Mouse (Mus musculus) neural tube, embryonic 13.5 days (tissue): ENCODE data around the gene Efna4. TPM values are rescaled to one million over a fixed set of nuclear protein-coding genes. Genes with fewer than 3 reads are reported as not detected.

Experiments used
- ATAC-seq: fragments of 200-750 bp; cut with Nextera tagmentation; 2 replicates; pipeline ENCODE4 v1.8.0; 2017; ENCODE audit warnings: low read depth, mild to moderate bottlenecking, moderate TSS enrichment, moderate library complexity
- H3K27ac ChIP-seq: fragments of 300-500 bp; sonication (generic); replicated peaks from 2 replicates; pipeline ENCODE4 v1.5.1; 2015; ENCODE audit warnings: moderate library complexity, mild to moderate bottlenecking, inconsistent platforms
- H3K27me3 ChIP-seq: fragments of 300-500 bp; sonication (generic); 2 replicates; pipeline ENCODE4 v1.6.1; 2015; ENCODE audit warnings: mild to moderate bottlenecking, inconsistent platforms
- H3K36me3 ChIP-seq: fragments of 300-500 bp; sonication (generic); 2 replicates; pipeline ENCODE4 v1.6.1; 2015; ENCODE audit warnings: mild to moderate bottlenecking, inconsistent platforms
- H3K4me1 ChIP-seq: fragments of 300-500 bp; sonication (generic); replicated peaks from 2 replicates; pipeline ENCODE4 v1.6.1; 2015; ENCODE audit warnings: inconsistent platforms
- H3K4me2 ChIP-seq: fragments of 300-500 bp; sonication (generic); 2 replicates; pipeline ENCODE4 v1.6.1; 2015; ENCODE audit warnings: inconsistent platforms, mild to moderate bottlenecking, moderate library complexity
- H3K4me3 ChIP-seq: fragments of 300-500 bp; sonication (generic); 2 replicates; pipeline ENCODE4 v1.5.1; 2015; ENCODE audit warnings: mild to moderate bottlenecking, inconsistent platforms
- H3K9ac ChIP-seq: fragments of 300-500 bp; sonication (generic); 2 replicates; pipeline ENCODE4 v1.6.1; 2015; ENCODE audit warnings: moderate library complexity, mild to moderate bottlenecking, inconsistent platforms
- H3K9me3 ChIP-seq: fragments of 300-500 bp; sonication (generic); 2 replicates; pipeline ENCODE4 v1.6.1; 2016; ENCODE audit warnings: inconsistent platforms
- WGBS: fragments of 180-500 bp; shearing (Covaris S2); methylation state at CpG from one replicate; pipeline ENCODE4 v1.1.7; 2015; 5-methylcytosine and 5-hydroxymethylcytosine counted together
- polyA plus RNA-seq: library from polyadenylated mRNA; unstranded; fragments of >200 nt; fragmentation: Nextera tagmentation; extraction: Ambion mirVana; gene quantifications from 2 replicates; pipeline ENCODE4 v1.2.1, GENCODE M21; 2015

The Efna4 gene
- polyA plus RNA-seq, 1 experiment from 2014 or later: 8.5 TPM

DNA sequence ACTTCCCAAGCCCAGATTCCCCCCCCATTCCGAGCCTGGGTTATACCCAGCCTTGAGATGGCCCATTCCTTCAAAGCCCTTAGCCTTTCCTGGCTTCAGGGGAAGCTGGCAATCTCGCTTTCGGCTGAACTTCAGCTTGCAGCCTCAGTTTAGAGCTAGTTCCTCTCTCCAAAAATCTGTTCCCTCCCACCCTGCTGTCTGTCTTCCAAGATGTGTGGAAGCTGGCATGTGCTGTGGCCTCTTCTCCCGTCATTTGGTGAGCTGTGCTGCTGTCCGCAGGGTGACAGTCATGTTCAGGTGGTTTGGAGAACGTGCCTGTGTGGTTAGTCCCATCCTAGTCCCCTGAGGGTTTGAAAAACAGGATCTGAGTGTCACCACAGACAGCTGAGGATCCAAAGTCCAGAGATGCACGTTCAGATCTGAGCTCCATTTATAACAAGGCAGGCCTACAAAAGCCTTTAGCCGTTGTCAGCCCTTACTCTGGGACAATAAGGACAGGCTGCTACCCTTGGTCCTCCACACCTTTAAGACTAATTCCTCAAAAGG, 42.1 kb downstream of the Efna4 start:
- Histone ChIP-seq H3K36me3 (no peaks in the 10 kb centered on the region), H3K4me2 (no peak overlapping the region), H3K27ac (no peak overlapping the region), H3K4me3 (no peak overlapping the region), H3K4me1 (peaks cover 10% of the 10 kb centered on the region), H3K27me3 (peaks cover 17% of the 10 kb centered on the region), H3K9ac (no peak overlapping the region), H3K9me3 (no peaks in the 10 kb centered on the region)
- 79% methylated on average over 8 of the region's 8 CpGs for WGBS
- ATAC-seq: no peak

DNA sequence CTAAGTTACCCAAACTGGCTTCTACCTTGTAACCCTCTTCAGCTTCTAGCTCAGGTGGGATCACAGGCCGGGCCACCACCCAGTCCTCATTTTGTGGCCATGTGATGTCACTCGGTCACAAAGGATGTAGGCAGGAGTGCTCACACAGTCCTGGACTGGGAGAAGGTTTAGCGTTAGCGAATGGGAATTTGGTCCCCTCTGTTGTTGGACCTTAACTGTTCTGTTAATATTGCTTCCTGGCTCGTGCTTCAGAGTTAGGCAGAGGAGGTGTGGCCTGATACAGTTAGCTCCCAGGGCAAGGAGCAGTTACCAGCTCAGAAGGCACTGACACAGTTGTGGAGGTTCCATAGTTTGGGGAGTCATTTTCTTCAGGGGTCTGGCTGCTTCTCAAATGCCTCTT, 43.6 kb downstream of the Efna4 start:
- no peak overlapping the region for H3K9ac ChIP-seq
- ATAC-seq: no peak
- H3K27ac ChIP-seq: no peak overlapping the region
- peaks cover 10% of the 10 kb centered on the region for H3K27me3 ChIP-seq
- no peaks in the 10 kb centered on the region for H3K9me3 ChIP-seq
- no peak overlapping the region for H3K4me2 ChIP-seq
- no peak overlapping the region for H3K4me3 ChIP-seq
- 74% methylated on average over 5 of the region's 5 CpGs for WGBS
- H3K36me3 ChIP-seq: no peaks in the 10 kb centered on the region
- H3K4me1 ChIP-seq: no peaks in the 10 kb centered on the region; the same call in 1 of the 2 replicates

DNA sequence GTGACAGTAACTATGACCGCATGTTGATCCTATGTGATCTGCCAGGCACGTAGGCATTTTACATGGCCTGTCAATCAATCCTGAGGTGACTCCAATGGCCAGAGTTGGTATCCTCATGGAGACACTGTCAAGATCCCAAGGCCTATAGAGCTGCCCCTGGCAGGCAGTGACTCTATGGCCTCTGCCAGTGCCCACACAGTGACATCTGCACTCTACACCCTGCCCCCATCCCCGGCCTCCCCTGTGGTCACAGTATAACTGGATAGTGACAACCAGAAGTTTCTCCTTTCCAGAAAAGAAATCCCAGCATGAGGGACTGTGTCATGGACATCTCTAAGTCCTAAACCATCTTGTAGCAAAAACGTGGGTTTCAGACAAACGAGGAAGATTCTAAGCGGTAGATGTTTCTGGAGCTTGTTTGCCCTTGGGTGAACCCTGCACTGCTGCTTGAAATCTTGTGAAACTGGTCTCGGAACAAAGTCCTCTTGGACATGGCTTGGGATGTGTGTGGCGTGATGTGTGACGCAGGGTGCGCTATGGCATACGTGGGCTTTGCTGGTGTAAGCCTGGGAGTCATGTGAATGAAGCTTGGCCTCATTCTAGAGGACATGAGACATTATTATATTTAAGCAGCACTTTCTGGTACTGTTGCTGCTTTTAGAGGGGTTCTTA, 44.4 kb downstream of the Efna4 start:
- Histone ChIP-seq H3K9ac (no peak overlapping the region), H3K36me3 (no peaks in the 10 kb centered on the region), H3K4me1 (no peaks in the 10 kb centered on the region), H3K9me3 (no peaks in the 10 kb centered on the region), H3K4me3 (no peak overlapping the region), H3K27me3 (peaks cover 5% of the 10 kb centered on the region; the same call in 1 of the 2 replicates), H3K4me2 (no peak overlapping the region), H3K27ac (no peak overlapping the region)
- WGBS: 93% methylated on average over 11 of the region's 11 CpGs
- ATAC-seq: no peak

DNA sequence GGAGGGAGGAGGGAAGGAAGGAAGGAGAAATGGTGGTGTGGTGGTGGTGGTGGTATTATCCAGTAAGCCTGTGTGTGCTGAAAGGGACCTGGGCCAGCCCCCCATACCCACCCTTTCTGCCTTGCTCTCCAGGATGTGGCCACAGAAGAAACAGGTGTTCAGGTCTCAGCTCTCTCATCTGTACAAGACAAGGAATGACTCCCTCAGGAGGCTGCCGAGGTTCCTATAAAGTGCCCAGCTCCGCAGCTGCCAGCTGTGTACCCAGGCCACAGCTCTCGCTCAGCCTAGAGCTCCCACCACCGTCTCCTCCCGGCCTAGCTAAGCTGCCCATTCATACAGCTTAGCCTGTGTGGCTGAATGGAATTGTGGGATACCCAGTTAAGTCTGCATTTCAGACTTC, 45.5 kb downstream of the Efna4 start:
- H3K27ac ChIP-seq: no peak overlapping the region
- no peaks in the 10 kb centered on the region for H3K27me3 ChIP-seq
- no peak overlapping the region for H3K4me2 ChIP-seq
- 71% methylated on average over 5 of the region's 5 CpGs for WGBS
- no peaks in the 10 kb centered on the region for H3K9me3 ChIP-seq
- H3K9ac ChIP-seq: no peak overlapping the region
- no peak for ATAC-seq
- no peak overlapping the region for H3K4me3 ChIP-seq
- no peaks in the 10 kb centered on the region for H3K4me1 ChIP-seq
- no peaks in the 10 kb centered on the region for H3K36me3 ChIP-seq

DNA sequence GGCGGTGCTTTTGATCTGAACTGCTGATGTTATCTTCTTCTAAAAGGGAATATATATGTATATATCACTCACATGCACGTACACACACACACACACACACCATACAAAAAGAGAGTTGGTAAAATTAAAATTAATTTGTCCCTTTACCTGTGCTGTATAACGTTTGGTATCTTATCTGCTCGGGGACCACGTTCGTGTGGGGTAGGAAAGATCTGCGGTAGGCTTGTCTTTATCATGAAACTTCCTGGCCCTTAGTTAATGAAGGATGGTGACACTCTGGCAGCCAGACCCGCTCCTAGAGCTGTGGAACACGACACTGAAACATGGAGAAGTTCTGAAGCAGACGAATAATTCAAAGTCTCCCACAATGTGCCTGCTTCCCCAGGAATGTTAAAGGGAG, 46.0 kb downstream of the Efna4 start:
- Histone ChIP-seq H3K9me3 (no peaks in the 10 kb centered on the region), H3K4me3 (no peak overlapping the region), H3K4me2 (no peak overlapping the region), H3K9ac (no peak overlapping the region), H3K36me3 (no peaks in the 10 kb centered on the region), H3K27ac (no peak overlapping the region), H3K27me3 (no peaks in the 10 kb centered on the region), H3K4me1 (no peaks in the 10 kb centered on the region)
- no peak for ATAC-seq
- 80% methylated on average over 10 of the region's 10 CpGs for WGBS

GRCm38 (mm10) chr3:89288503-89288928, 49.3 kb downstream of the Efna4 start:
- WGBS: 58% methylated on average over 7 of the region's 7 CpGs
- H3K4me3 ChIP-seq: no peak overlapping the region
- ATAC-seq: no peak

GRCm38 (mm10) chr3:89287286-89287685, 50.5 kb downstream of the Efna4 start:
- Histone ChIP-seq H3K27me3 (no peaks in the 10 kb centered on the region), H3K4me1 (peaks cover 6% of the 10 kb centered on the region), H3K27ac (no peak overlapping the region), H3K4me3 (no peak overlapping the region), H3K36me3 (no peaks in the 10 kb centered on the region), H3K9me3 (no peaks in the 10 kb centered on the region), H3K4me2 (no peak overlapping the region), H3K9ac (no peak overlapping the region)
- WGBS: 68% methylated on average over 5 of the region's 5 CpGs
- no peak for ATAC-seq

More at GRCm38 (mm10) chr3:89288503-89288928, 49.3 kb downstream of the Efna4 start:
- H3K9ac ChIP-seq: no peak overlapping the region
- no peaks in the 10 kb centered on the region for H3K27me3 ChIP-seq
- H3K36me3 ChIP-seq: no peaks in the 10 kb centered on the region
- H3K9me3 ChIP-seq: no peaks in the 10 kb centered on the region
- H3K4me1 ChIP-seq: peaks cover 6% of the 10 kb centered on the region
- no peak overlapping the region for H3K27ac ChIP-seq
- H3K4me2 ChIP-seq: no peak overlapping the region

GRCm38 (mm10) chr3:89285526-89285925, 52.3 kb downstream of the Efna4 start:
- no peaks in the 10 kb centered on the region for H3K9me3 ChIP-seq
- H3K27me3 ChIP-seq: peaks cover 12% of the 10 kb centered on the region
- ATAC-seq: no peak
- H3K36me3 ChIP-seq: no peaks in the 10 kb centered on the region
- H3K27ac ChIP-seq: no peak overlapping the region
- no peak overlapping the region for H3K4me2 ChIP-seq
- 38% methylated on average over 2 of the region's 2 CpGs for WGBS
- H3K9ac ChIP-seq: no peak overlapping the region
- H3K4me3 ChIP-seq: no peak overlapping the region
- H3K4me1 ChIP-seq: peaks cover 23% of the 10 kb centered on the region

- H3K36me3 ChIP-seq: no peaks in the 10 kb centered on the region
- peaks cover 23% of the 10 kb centered on the region for H3K27me3 ChIP-seq
- 93% methylated on average over 3 of the region's 3 CpGs for WGBS
- no peaks in the 10 kb centered on the region for H3K9me3 ChIP-seq
- H3K27ac ChIP-seq: no peak overlapping the region
- no peak for ATAC-seq
- no peak overlapping the region for H3K4me3 ChIP-seq
- H3K9ac ChIP-seq: no peak overlapping the region
- H3K4me2 ChIP-seq: no peak overlapping the region
- H3K4me1 ChIP-seq: peaks cover 35% of the 10 kb centered on the region
Measured at GRCm38 (mm10) chr3:89284261-89284660, 53.6 kb downstream of the Efna4 start.

Other genes starting within 250 kb of the Efna4 start
- gene Rusc1, start 244.7 kb downstream of the Efna4 start, polyA plus RNA-seq: 83.4 and 91.9 TPM in 2 replicates
- gene Gm43738, start 236.9 kb downstream of the Efna4 start, polyA plus RNA-seq: 0.15 TPM in 1 of 2 replicates, not detected in the other
- gene Fdps, start 236.1 kb downstream of the Efna4 start, polyA plus RNA-seq: 329 and 357 TPM in 2 replicates
- gene Pklr, start 201.9 kb downstream of the Efna4 start, polyA plus RNA-seq: 0.14 and 0.46 TPM in 2 replicates
- gene Hcn3, start 177.8 kb downstream of the Efna4 start, polyA plus RNA-seq: 34.6 and 35.6 TPM in 2 replicates
- gene Clk2, start 173.2 kb downstream of the Efna4 start, polyA plus RNA-seq: 27.5 and 30.6 TPM in 2 replicates
- 129 and 135 TPM in 2 replicates for gene Scamp3, start 160.6 kb downstream of the Efna4 start, polyA plus RNA-seq
- 38.9 and 49.9 TPM in 2 replicates for gene Fam189b, start 154.9 kb downstream of the Efna4 start, polyA plus RNA-seq
- 48.3 and 50.0 TPM in 2 replicates for gene Gba, start 135.1 kb downstream of the Efna4 start, polyA plus RNA-seq
- 45.6 and 52.8 TPM in 2 replicates for gene Thbs3, start 122.8 kb downstream of the Efna4 start, polyA plus RNA-seq
- gene Mtx1, start 110.9 kb downstream of the Efna4 start, polyA plus RNA-seq: 157 and 170 TPM in 2 replicates
- 1.0 and 1.1 TPM in 2 replicates for gene Muc1, start 109.0 kb downstream of the Efna4 start, polyA plus RNA-seq
- 248 and 258 TPM in 2 replicates for gene Krtcap2, start 92.1 kb downstream of the Efna4 start, polyA plus RNA-seq
- gene Trim46, start 91.7 kb downstream of the Efna4 start, polyA plus RNA-seq: 55.8 and 55.9 TPM in 2 replicates
- gene Dpm3, start 78.7 kb downstream of the Efna4 start, polyA plus RNA-seq: 76.9 and 81.4 TPM in 2 replicates
- gene Slc50a1, start 67.5 kb downstream of the Efna4 start, polyA plus RNA-seq: 44.0 and 45.5 TPM in 2 replicates
- 12.5 and 14.5 TPM in 2 replicates for gene Efna1, start 56.9 kb downstream of the Efna4 start, polyA plus RNA-seq
- gene Efna3, start 15.1 kb downstream of the Efna4 start, polyA plus RNA-seq: 87.4 and 90.1 TPM in 2 replicates
- gene Adam15, start 12.0 kb upstream of the Efna4 start, polyA plus RNA-seq: 48.8 and 54.0 TPM in 2 replicates
- 0.17 TPM in 1 of 2 replicates, not detected in the other for gene Dcst2, start 23.9 kb upstream of the Efna4 start, polyA plus RNA-seq
- 0.88 and 1.1 TPM in 2 replicates for gene Dcst1, start 27.2 kb upstream of the Efna4 start, polyA plus RNA-seq
- 0.54 and 0.68 TPM in 2 replicates for gene Zbtb7b, start 56.7 kb upstream of the Efna4 start, polyA plus RNA-seq
- 0.84 and 2.6 TPM in 2 replicates for gene Lenep, start 64.8 kb upstream of the Efna4 start, polyA plus RNA-seq
- 30.7 and 33.2 TPM in 2 replicates for gene Flad1, start 73.8 kb upstream of the Efna4 start, polyA plus RNA-seq
- gene Cks1b, start 80.4 kb upstream of the Efna4 start, polyA plus RNA-seq: 110 and 144 TPM in 2 replicates
- 41.8 and 45.1 TPM in 2 replicates for gene Shc1, start 80.4 kb upstream of the Efna4 start, polyA plus RNA-seq
- gene Pygo2, start 92.2 kb upstream of the Efna4 start, polyA plus RNA-seq: 40.4 and 47.7 TPM in 2 replicates
- gene Pbxip1, start 98.7 kb upstream of the Efna4 start, polyA plus RNA-seq: 15.6 and 17.0 TPM in 2 replicates
- gene Pmvk, start 116.5 kb upstream of the Efna4 start, polyA plus RNA-seq: 104 and 106 TPM in 2 replicates
- 4.8 and 5.5 TPM in 2 replicates for gene Kcnn3, start 182.1 kb upstream of the Efna4 start, polyA plus RNA-seq